Mouse (Mus musculus) gastrocnemius, postnatal 36 days (tissue): Measurements from ENCODE around the gene Efcab3. TPM values are rescaled to one million over a fixed set of nuclear protein-coding genes. Genes with fewer than 3 reads are reported as not detected.

Experiments
- total RNA-seq, 2 experiments: library from RNA; stranded (reverse); gene quantifications; 2 replicates each; pipeline ENCODE4 v1.2.3; 2021

The Efcab3 gene
- total RNA-seq, 2 experiments from 2014 or later, result not detected

Other genes with a start within 250 kb of the Efcab3 start
- gene Mettl2, start 62.8 kb downstream of the Efcab3 start, total RNA-seq, result 1 to 10 TPM; 6.0 to 8.4 TPM
- not detected for gene Gm10842, start 83.3 kb downstream of the Efcab3 start, total RNA-seq
- 10 to 100 TPM; 37.4 to 41.1 TPM for gene Tlk2, start 115.2 kb downstream of the Efcab3 start, total RNA-seq
- 10 to 100 TPM; 12.9 to 16.0 TPM for gene Mrc2, start 229.1 kb downstream of the Efcab3 start, total RNA-seq